Mouse (Mus musculus) Patski (cell line): ENCODE data around the gene Creld2. TPM values are rescaled to one million over a fixed set of nuclear protein-coding genes. Genes with fewer than 3 reads are reported as not detected.
A peak's percentile ranks its signal among the peaks of the same experiment; 100 is the strongest.

Experiments
- ATAC-seq: fragments of 100-300 bp; one replicate; pipeline ENCODE4 v1.8.0; 2021
- CTCF ChIA-PET: fragments of 350-600 bp; sonication (Branson Sonifier 250); formaldehyde crosslinking; loops from one replicate; lab custom pipeline; 2022; ENCODE audit warnings: inconsistent platforms; lab: Charles Lee
- POLR2A ChIA-PET: fragments of 350-600 bp; sonication (Branson Sonifier 250); formaldehyde crosslinking; loops from one replicate; lab custom pipeline; 2022; ENCODE audit warnings: antibody characterized with exemption, inconsistent platforms; lab: Charles Lee
- DNase-seq: peaks from one replicate; pipeline ENCODE4 v3.0.0-alpha.2; 2011; ENCODE audit warnings: low read depth, low spot score
- H3K27me3 ChIP-seq: fragments of 371-371 bp; one replicate; pipeline ENCODE4 v1.5.1; 2021
- CTCF ChIP-seq: fragments of 100-300 bp; IDR thresholded peaks from one replicate; pipeline ENCODE4 v1.5.1; 2021
- in situ Hi-C: fragments of 300-500 bp; cut with MboI; formaldehyde crosslinking; loops from 3 replicates; pipeline ENCODE4 v1.11.1; 2018; ENCODE audit warnings: low pct_unique_long_range_greater_than_20kb, mixed read lengths
- polyA plus RNA-seq: library from polyadenylated mRNA; unstranded; gene quantifications from one replicate; pipeline ENCODE4 v1.2.3, GENCODE M21; 2021

The Creld2 gene
- polyA plus RNA-seq, 1 experiment from 2014 or later, result 90.6 TPM

- DNase-seq, result no peak
- ATAC-seq, result no peak
- ChIA-PET CTCF (interaction anchor here (0.6 to 6.0 kb wide), 16 partner anchors 9 to 109 kb away, joined by 3 to 82 read pairs (median 4); partner anchors contain the start of genes Alg12 and Creld2), POLR2A (interaction anchor here (0.6 to 4.5 kb wide), 9 partner anchors 26 to 258 kb away, joined by 3 to 29 read pairs (median 4); no protein-coding TSS in a partner anchor)
- no peak for TF ChIP-seq CTCF
- no peaks in the 10 kb centered on the region for H3K27me3 ChIP-seq
- in situ Hi-C loops, result loop anchor here (5.0 to 10.0 kb wide), 5 partner anchors 49 to 547 kb away; partner anchors contain the start of genes Odf3b, Sco2 and Tymp
These were observed 8.7 kb downstream of the Creld2 start for GRCm38 (mm10) chr15:88827991-88828799.

- TF ChIP-seq CTCF, result no peak
- ATAC-seq (peak; percentile 63), DNase-seq (no peak)
- in situ Hi-C loops, result loop anchor here (5.0 to 10.0 kb wide), 5 partner anchors 48 to 546 kb away; partner anchors contain the start of genes Odf3b, Sco2 and Tymp
- ChIA-PET CTCF (interaction anchor here (0.6 to 6.0 kb wide), 18 partner anchors 15 to 93 kb away, joined by 3 to 82 read pairs (median 4); partner anchors contain the start of gene Pim3), POLR2A (interaction anchor here (0.6 to 4.5 kb wide), 8 partner anchors 25 to 257 kb away, joined by 3 to 44 read pairs (median 8); partner anchors contain the start of gene Pim3)
- H3K27me3 ChIP-seq, result no peaks in the 10 kb centered on the region
These were observed 9.6 kb downstream of the Creld2 start for GRCm38 (mm10) chr15:88828800-88829705.

GRCm38 (mm10) chr15:88829791-88830440, 10.5 kb downstream of the Creld2 start:
- CTCF ChIA-PET, result interaction anchor here (0.6 to 6.0 kb wide), 12 partner anchors 14 to 92 kb away, joined by 3 to 82 read pairs (median 8); partner anchors contain the start of gene Pim3
- in situ Hi-C loops, result loop anchor here (5.0 to 10.0 kb wide), 5 partner anchors 47 to 545 kb away; partner anchors contain the start of genes Odf3b, Sco2 and Tymp
- ATAC-seq (no peak), DNase-seq (no peak)
- H3K27me3 ChIP-seq, result no peaks in the 10 kb centered on the region
- no peak for TF ChIP-seq CTCF
- POLR2A ChIA-PET, result interaction anchor here (0.6 to 4.5 kb wide), 7 partner anchors 25 to 385 kb away, joined by 5 to 44 read pairs (median 9); partner anchors contain the start of gene Pim3

- in situ Hi-C loops, result no loop called here
- no peak for TF ChIP-seq CTCF
- peak; percentile 28 for ATAC-seq
- ChIA-PET CTCF (interaction anchor here (0.9 to 6.0 kb wide), 13 partner anchors 14 to 91 kb away, joined by 3 to 82 read pairs (median 6); partner anchors contain the start of gene Pim3), POLR2A (interaction anchor here (1.6 to 4.5 kb wide), 6 partner anchors 24 to 91 kb away, joined by 5 to 44 read pairs (median 19); partner anchors contain the start of gene Pim3)
- H3K27me3 ChIP-seq, result no peaks in the 10 kb centered on the region
- DNase-seq, result no peak
These were observed 11.2 kb downstream of the Creld2 start for GRCm38 (mm10) chr15:88830696-88831095.

GRCm38 (mm10) chr15:88831482-88831881, 12.0 kb downstream of the Creld2 start:
- ChIA-PET POLR2A (interaction anchor here (2.7 to 4.5 kb wide), 3 partner anchors 23 to 34 kb away, joined by 29 to 44 read pairs (median 29); partner anchors contain the start of gene Pim3), CTCF (interaction anchor here (0.9 to 6.0 kb wide), 9 partner anchors 13 to 90 kb away, joined by 3 to 82 read pairs (median 6); no protein-coding TSS in a partner anchor)
- TF ChIP-seq CTCF, result no peak
- in situ Hi-C loops, result no loop called here
- DNase-seq, result peak; percentile 88
- H3K27me3 ChIP-seq, result no peaks in the 10 kb centered on the region
- ATAC-seq, result no peak

GRCm38 (mm10) chr15:88832536-88832935, 13.1 kb downstream of the Creld2 start:
- CTCF ChIA-PET, result interaction anchor here (1.1 to 6.0 kb wide), 3 partner anchors 12 to 89 kb away, joined by 3 to 82 read pairs (median 6); no protein-coding TSS in a partner anchor
- ATAC-seq, result no peak
- in situ Hi-C loops, result no loop called here
- no peak for DNase-seq
- POLR2A ChIA-PET, result interaction anchor here (0.6 to 4.5 kb wide), 3 partner anchors 22 to 33 kb away, joined by 3 to 44 read pairs (median 29); no protein-coding TSS in a partner anchor
- no peaks in the 10 kb centered on the region for H3K27me3 ChIP-seq
- no peak for TF ChIP-seq CTCF

- DNase-seq (no peak), ATAC-seq (no peak)
- ChIA-PET CTCF (interaction anchor here (1.1 to 1.4 kb wide), 4 partner anchors 16 to 40 kb away, joined by 3 to 4 read pairs (median 3); partner anchors contain the start of gene Pim3), POLR2A (interaction anchor here (0.6 kb wide), 1 partner anchor 368 kb away, joined by 6 read pairs; no protein-coding TSS in a partner anchor)
- in situ Hi-C loops, result no loop called here
- TF ChIP-seq CTCF, result no peak
- no peaks in the 10 kb centered on the region for H3K27me3 ChIP-seq
These were observed 16.6 kb downstream of the Creld2 start for GRCm38 (mm10) chr15:88836031-88836430.

GRCm38 (mm10) chr15:88836571-88836970, 17.1 kb downstream of the Creld2 start:
- DNase-seq, result no peak
- TF ChIP-seq CTCF, result no peak
- ATAC-seq, result no peak

More at GRCm38 (mm10) chr15:88836571-88836970, 17.1 kb downstream of the Creld2 start:
- H3K27me3 ChIP-seq, result no peaks in the 10 kb centered on the region
- CTCF ChIA-PET, result interaction anchor here (0.8 to 1.4 kb wide), 5 partner anchors 11 to 40 kb away, joined by 3 to 4 read pairs (median 3); partner anchors contain the start of gene Pim3
- POLR2A ChIA-PET, result no interaction called here
- in situ Hi-C loops, result no loop called here
